Mouse (Mus musculus): ENCODE results near the gene Crhbp. TPM values are rescaled to one million over a fixed set of nuclear protein-coding genes. Genes with fewer than 3 reads are reported as not detected.

Gene Crhbp
- total RNA-seq, 2 experiments from 2014 or later: 16.6 to 17.2 TPM

GRCm38 (mm10) chr13:95419204-95419749 lies 25.4 kb downstream of the Crhbp start:
- DNase-seq (ENCODE audit: low spot score in 2 of 2): peak; percentile 18 to 29

DNA sequence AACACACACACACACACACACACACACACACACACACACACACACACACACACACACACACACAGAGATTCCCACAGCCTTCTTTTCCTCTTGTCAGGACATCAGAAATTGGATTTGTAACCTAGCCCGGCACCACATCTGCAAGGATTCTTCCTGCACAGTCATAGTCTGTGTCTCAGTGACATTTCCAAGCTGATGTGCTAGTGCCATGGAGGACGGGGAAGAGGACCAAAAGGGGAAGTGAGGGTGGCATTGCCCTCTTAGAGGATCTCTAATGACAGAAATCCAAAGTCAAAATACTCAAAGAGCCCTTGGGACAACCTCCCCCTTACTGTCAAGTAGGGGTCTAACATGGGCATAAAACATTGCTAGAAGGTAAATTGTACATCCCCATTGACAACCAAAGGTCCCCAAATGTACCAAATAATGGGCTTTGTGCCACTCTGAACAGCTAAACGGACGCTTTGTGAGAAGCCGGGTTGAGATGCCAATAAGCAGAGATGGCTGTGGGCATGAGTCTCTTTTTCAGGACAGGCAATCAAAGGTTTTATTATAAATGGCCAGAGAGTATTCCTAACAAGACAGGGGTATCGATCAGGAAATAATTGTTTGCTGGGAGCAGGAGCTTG lies 26.0 kb downstream of the Crhbp start:
- no peak for DNase-seq (ENCODE audit: low spot score in 2 of 2)

GRCm38 (mm10) chr13:95412257-95412656 lies 32.5 kb downstream of the Crhbp start:
- no peak for DNase-seq (ENCODE audit: low spot score in 2 of 2)

DNA sequence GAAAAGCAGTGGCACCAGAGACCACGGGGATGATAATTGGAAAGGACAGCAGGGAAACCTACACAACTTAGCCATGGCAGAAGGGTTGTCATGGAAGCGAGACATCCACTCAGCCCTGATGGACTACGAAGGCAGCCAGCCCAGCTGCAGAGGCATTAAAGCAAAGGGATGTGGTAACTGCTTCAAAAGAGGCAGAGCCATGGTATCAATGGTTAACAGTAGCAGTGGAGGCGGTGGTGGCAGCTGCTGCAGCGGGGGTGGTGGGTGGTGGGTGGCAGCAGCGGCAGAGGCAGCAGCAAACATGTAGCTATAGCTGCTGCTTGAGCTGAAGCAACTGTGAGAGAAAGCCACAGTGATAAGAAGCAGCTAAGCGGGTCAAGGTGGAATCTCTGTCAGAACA lies 51.5 kb downstream of the Crhbp start:
- no peak for DNase-seq (ENCODE audit: low spot score in 2 of 2)

DNA sequence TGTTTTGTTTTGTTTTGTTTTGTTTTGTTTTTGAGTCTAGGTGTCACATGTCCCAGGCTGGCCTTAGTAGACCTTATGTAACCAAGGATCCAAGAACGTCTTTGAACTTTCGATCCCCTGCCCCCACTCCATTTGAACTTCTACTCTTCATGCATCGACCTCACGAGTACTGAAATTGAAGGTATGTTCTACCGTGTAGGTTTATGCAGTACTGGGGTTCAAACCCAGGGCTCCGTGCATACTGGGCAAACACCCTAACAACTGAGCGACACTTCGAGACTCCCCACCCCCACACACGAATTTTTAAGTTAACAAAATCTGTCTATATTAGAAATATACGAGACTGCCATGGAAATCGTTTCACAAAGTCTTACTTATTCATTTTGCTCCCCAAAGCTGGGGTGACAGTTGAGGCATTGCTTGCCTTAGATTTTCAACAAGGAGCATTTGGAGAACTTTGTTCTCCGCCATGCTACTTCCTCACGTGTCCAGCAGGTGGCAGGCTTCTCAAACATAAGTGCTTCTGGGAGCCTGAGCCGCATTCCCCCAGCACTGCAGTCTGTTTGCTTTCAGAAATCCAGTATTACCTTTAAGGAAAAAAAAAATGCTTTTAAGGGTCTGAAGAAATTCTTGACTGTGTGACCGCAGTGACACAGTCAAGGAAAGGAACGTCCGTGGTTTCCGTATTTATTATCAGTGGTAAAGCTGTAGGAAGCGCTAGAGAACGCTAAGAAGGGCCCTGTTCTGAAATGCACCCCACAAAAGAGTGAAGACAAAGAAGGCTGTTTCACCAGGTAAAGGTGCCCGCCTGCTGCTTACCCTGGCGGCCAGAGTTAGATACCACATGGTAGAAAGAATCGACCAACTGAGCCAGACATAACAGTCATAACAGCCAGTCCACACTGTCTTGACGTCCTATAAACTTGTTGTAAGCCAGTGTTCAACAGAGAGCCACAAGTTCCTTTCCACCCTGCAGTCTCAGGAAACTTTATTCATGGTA lies 54.6 kb downstream of the Crhbp start:
- DNase-seq (ENCODE audit: low spot score in 2 of 2): peak; percentile 84 to 88

GRCm38 (mm10) chr13:95388226-95388625 lies 56.5 kb downstream of the Crhbp start:
- no peak for DNase-seq (ENCODE audit: low spot score in 2 of 2)

GRCm38 (mm10) chr13:95382418-95382817 lies 62.3 kb downstream of the Crhbp start:
- DNase-seq (ENCODE audit: low spot score in 2 of 2): no peak

Other genes with a start within 250 kb of the Crhbp start
- gene Pde8b, start 194.6 kb downstream of the Crhbp start, total RNA-seq (2021): 10 to 100 TPM; 56.3 to 59.2 TPM
- 10 to 100 TPM; 19.1 to 21.8 TPM for gene Zbed3, start 121.3 kb downstream of the Crhbp start, total RNA-seq (2021)
- gene Aggf1, start 69.6 kb downstream of the Crhbp start, total RNA-seq (2021): 10 to 100 TPM; 42.0 to 43.9 TPM
- not detected for gene S100z, start 33.8 kb upstream of the Crhbp start, total RNA-seq (2021)
- under 1 TPM; 0.16 to 0.31 TPM for gene F2rl1, start 80.3 kb upstream of the Crhbp start, total RNA-seq (2021)
- gene F2r, start 173.6 kb upstream of the Crhbp start, total RNA-seq (2021): 10 to 100 TPM; 12.2 to 12.9 TPM